Mouse (Mus musculus): ENCODE data around the gene Patl2.
"Not testable (repeated sequence)": the region's sequence is repeated elsewhere in the genome, so short reads cannot be mapped to it uniquely, and the experiment has no call there.

Patl2 gene

DNA sequence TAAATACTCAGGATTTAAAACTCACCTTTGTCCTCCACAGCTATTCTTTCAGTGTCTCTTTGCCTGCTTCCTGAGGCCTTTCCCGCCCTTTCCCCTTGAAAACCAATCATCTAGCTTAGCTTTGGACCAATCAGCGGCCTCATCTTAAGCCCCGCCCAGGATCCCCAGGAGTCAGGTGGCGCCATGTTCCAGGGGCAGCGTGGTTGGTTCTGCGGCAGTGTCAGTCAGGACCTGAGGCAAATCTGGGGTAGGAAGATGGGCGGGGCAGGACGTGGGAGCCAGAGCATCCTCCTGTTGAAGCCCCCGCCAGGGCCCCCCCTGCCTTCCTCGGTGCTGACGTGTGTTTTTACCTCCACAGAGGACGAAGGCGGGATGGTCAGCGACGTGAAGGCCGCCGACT lies at the start of gene Patl2, which contains the start of gene Terb2:
Gene Patl2 (minus strand): TSS at position 84 of the 400 bp plus-strand sequence.
Gene Terb2 (plus strand): TSS at position 167 of the 400 bp plus-strand sequence.
- no peak for DNase-seq

DNA sequence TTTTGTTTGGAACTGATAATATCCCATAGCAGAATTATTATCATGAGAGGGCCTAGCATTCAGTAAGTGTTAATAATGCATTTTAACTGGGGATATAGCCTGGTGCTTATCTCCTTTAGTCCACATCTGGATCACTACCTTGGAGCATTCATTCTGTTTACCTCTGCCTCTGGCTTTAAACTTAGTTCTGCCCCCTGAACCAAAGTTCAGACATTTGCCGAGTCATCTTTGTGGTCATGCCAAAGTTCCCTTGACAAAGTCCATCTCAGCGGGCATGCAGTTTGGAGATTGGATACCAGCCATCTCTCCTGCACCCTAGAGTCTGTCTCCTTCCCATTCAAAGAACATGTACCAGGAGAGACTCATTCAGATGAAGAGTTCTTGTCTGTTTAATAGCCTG lies 49.4 kb upstream of the Patl2 start:
- DNase-seq: peak; percentile 76

DNA sequence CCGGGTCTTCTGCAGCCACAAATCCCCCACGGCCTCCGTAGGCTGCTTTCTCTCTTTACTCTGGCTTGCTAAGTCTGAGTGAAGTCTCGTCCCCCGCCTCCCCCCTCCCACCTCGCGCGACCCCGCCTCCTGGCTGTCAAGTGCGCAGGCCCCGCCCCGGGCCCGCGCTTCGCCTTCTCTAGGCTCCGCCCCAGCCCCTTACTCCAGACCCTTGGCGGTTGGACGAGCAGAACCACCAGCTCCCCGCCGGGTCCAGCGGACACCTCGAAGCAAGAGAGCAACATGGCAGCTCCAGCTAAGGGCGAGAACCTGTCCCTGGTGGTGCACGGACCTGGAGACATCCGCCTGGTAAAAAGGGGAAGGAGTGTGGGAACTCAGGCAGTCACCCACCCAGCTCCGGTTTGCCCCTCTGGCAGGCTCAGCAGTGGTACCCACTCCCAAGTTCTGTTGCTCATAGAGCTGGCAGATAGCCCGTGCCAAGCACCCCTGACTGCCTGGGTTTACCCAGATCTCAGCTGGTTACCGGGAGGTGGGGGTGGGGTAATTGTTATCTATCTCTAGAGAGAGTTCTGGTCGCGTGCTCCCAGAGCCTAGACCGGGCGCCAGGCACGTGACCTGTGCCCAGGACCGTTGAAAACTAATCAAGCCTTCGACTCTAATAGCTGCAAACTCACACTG lies 48.8 kb upstream of the Patl2 start, which contains the start of gene Sord:
Gene Sord (plus strand): TSS at position 139 of the 678 bp plus-strand sequence.
- DNase-seq: peak; percentile 89

DNA sequence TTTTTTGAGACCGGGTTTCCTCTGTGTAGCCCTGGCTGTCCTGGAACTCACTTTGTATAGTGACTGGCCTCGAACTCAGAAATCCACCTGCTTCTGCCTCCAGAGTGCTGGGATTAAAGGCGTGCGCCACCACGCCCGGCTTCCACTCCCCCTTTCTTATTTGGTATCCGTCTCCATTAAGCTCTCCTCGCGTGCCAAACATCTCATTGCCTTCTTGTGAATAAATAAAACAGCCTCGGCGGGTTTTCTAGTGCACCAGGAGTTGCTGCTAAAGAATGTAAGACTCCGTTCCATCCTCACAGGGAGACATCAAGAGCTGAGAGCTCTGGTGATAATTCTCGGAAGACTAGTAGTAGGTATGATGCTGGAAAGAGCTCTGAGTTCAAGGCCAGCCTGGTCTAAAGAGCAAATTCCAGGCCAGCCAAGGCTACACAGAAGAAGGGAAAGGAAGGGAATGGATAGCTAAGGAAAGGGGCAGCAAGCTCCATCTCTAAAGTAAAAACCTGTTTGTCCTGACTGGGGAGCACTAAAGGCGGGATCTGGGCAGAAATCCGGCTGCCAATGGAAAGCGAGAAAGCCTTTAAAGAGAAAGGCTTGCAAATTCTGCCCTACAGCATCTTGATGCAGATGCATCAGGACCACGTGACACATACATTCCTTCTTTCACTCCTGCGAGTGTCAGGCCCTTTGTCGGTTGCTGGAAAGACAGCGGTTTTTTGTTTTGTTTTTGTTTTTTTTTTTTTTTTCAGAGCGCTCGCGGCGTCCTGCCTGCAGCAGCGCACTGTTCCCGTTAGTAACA lies 48.0 kb upstream of the Patl2 start:
- peak; percentile 54 for DNase-seq

DNA sequence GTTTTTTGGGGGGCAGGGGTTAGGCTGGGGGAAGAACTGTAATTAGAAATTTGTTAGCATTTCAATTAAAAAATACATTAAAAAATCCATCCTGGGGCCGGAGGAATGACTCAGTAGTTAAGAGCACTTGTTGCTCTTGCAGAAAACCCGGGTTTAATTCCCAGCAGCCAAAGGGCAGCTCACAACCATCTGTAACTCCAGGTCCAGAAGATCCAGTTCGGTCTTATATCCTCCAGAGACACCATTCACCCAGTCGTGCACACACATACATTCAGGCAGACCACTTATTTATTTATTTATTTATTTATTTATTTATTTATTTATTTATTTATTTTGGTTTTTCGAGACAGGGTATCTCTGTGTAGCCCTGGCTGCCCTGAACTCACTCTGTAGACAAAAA lies 47.4 kb upstream of the Patl2 start:
- DNase-seq: no peak

DNA sequence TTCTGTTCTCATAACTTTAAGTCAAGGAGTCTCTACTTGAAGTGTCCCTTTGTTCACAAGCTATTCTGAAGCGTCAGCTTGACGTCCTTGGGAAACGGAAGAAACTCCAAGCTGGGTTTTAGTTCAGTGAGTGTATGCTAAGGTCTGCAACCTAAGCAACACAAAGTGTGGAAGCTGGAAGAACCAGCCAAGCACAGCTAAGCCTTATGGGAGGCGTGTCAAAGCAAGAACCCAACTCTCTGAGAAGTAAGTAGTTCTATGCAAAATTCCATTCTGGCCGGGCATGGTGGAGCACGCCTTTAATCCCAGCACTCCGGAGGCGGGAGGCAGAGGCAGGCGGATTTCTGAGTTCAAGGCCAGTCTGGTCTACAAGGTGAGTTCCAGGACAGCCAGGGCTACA lies 45.6 kb upstream of the Patl2 start:
- no peak for DNase-seq

DNA sequence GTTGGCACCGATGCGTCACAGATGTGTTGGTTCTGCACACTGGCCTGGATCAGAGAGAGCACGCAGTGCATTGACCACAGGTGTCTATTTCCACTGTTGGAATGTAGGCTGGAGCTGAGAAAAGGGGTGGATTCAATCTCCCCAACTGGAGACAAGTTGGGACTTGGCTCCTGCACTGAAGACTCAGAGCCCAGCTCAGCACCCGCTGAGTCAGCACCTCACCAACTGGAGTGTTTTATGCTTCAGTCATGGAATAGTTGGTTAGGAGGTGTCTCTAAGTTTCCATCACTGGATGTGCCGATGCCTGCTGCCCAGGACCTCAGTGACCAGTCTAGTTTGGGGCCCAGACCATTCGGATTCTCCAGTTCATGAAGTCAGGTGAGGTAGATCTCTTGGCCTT lies 44.4 kb upstream of the Patl2 start:
- no peak for DNase-seq

DNA sequence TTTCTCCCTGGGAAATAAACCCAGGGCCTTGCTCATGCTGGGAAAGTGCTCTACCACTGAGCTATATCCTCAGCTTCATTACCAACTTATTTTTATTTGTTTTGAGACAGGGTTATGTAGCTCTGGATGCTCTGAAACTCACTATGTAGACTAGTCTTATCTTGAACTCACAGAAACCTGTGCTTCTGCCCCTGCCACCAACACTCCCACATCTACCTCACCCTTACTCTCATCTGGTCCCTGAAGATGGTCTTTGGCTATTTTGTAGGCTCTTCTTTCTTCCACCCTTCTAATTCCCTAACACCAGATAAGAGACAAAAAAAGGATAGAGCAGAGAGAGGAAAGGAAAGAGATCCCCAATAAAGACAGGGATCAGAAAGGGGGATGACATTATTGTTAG lies 37.7 kb upstream of the Patl2 start:
- no peak for DNase-seq

DNA sequence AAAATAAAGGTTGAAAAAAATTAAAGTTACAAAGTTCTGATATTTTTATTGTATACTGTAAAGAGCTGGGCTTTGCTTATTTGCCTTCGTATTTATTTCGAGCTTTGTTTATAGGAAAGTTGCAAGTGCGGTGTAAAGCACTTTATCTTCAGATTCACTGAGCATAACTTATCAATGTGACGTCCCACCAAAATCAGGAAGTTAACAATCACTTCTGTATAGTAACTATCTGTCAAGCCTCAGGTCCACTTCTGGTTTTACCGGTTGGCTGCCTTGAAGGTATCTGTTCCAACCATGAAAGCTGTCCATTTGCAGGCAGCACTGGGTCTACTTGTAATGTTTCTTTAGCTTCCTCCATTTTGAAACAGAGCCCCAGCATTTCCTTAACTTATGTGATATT lies 36.3 kb upstream of the Patl2 start:
- DNase-seq: no peak

DNA sequence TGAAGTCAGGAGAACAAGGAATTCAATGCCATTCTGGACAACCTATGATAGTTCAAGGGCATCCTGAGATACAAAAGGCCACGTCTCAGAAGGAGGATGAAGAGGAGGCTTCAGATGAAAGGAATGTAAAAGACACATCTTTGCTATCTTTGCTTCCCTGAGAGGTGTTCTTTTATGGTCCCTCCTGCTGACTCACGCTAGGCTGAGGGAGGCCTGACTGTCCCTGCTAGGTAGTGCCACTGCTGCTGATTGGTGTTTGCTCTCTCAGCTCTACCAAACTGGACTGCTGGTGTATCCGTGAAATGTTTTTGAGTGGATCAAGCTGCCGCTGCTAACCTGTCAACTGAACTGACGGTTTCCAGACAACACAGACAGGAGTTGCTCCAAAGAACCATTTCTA lies 35.8 kb upstream of the Patl2 start:
- no peak for DNase-seq

DNA sequence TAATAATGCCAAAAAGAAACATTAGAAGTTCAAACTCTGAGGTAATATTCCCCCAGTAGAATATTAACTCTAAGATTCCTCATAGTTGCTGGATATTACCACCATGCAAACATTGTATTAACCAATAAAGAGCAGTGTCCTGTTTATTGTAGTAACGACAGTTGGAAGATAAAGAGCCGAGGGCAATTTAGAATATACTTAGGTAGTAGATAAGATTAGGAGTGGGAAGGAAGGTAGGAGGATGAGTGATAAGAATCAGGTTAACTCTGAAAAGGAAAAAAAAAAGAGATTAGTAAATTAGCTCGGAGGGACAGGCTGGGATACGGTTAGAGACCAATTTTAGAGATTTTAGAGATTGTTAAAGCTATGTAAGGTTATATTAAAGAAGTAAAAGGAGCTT lies 35.4 kb upstream of the Patl2 start:
- no peak for DNase-seq

DNA sequence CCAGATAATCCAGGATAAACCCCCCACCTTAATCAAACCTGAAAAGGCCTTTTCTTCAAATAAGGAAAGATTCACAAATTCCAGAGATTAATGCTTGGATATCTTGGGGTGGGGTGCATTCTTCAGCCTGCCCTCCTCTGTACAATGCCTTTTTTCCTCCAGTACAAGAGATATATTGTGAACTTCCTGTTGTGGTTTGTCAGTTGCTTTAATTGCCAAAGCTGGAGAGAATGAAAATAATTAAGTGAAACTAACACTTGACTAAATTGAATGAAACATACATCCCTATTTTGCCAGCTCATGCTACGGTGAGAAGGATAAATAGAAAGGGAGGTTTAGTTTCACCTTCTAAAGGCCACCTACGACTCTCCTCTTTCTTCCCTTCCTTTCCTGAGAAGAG lies 32.2 kb upstream of the Patl2 start:
- DNase-seq: no peak

DNA sequence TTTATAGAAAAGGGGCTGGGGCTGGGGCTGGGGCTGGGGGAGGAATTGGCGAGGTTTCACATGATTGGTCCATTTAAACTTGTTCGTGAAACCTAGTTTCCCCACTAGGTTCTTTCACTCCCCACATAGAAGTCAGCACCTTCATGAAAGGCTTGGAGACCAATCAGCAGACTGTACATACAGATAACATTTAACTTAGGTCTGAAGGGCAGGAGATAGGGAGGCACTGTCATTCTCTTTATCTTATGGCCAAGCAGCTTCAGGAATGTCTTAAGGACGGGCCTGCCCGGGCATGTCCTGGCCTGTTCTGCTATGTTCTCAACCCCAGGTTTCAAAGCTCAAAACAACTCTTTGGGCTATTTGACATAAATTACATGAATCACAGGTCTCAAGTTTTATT lies 31.1 kb upstream of the Patl2 start:
- not testable (repeated sequence) for DNase-seq

DNA sequence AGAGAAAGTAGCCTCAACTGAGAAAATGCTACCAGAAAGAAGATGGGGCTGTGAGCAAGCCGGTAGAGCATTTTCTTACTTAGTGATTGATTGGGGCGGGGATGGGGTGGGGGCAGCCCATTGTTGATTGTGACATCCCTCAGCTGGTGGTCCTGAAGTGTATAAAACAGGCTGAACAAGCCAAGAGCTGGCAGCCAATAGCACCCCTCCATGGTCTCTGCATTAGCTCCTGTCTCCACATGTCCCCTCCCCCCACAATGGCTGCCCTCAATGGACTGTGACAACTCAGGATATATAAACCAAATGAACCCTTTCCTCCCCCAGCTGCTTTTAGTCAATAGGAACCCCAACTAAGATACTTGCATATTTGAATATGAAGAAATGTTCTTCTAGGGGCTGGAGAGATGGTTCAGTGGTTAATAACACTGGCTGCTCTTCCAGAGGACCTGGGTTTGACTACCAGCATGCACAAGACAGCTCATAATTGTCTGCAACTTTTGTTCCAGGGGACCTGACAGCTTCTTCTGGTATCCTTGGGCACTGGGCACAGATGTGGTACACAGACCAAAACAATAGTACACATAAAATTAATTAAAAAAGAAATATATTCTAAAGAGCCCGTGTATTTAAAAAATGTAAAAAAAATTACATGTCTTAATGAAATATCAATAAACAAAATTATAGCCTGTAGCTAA lies 24.7 kb upstream of the Patl2 start:
- no peak for DNase-seq

DNA sequence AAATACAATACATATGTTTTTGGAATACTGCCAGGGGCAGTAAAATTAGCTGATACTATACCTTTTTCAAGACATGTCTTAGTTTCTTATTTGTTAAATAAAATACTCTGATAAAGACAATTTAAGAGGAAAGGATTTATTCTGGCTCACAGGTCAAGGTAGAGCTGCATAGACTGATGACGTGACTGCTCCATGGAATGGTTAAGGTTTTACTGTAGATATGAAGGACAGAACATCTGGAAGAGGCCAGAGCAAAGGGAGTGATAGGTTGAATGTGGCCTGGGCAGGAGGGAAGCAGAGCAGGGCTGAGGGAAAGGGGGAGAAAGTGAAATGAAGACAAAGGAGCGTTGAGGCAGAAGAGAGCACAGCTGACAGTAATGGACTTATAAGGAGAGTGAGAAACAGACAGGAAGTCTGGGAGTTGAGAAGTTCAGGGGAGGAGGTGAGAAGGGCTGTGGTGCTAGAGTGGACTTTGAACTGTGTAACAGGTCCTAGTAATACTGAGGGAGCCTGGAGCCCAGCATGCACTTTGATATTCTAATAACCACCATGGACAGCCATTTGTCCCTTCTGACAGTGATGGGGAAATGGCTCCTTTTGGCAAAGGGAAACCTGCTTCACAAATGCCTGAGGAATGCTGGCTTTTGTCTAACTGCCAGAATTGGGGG lies 20.6 kb upstream of the Patl2 start:
- no peak for DNase-seq

DNA sequence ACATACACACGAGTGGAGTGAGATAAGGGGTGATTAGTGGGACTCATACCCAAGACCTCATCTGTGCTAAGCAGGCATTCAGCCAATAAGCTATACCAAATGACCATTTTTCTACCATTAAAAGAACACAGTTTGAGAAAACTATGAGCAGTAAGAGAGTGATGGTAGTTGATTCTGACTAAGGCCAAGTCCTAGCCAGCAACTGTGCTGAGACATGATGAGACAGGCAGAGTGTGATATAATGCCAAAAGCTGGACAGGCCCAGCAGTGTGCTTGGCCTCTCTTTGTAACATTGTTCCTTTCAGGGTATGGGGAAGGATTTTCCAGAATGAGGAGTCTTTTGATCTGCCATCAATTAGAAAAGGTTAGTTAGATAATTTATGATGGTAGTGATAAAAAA lies 15.5 kb upstream of the Patl2 start:
- DNase-seq: no peak

DNA sequence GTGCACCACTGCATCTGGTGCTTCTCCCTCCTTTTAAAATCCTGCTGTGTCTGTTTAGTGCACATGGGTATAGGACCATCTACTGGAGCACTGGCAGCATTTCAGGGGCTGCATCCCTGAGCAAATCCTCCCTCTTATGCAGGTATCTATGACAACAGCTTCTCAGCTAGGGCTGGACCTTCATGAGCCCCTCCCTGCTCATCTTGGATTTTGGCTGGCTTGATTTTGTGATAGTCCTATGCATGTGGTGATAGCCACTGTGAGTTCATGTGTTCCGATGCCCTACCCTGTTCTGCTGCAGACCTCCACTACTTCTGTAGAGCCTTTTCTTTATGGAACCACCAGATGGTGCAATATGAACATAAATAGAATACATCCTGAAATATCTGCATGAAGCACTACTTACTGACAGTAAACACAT lies 8.5 kb upstream of the Patl2 start:
- DNase-seq: peak; percentile 23

DNA sequence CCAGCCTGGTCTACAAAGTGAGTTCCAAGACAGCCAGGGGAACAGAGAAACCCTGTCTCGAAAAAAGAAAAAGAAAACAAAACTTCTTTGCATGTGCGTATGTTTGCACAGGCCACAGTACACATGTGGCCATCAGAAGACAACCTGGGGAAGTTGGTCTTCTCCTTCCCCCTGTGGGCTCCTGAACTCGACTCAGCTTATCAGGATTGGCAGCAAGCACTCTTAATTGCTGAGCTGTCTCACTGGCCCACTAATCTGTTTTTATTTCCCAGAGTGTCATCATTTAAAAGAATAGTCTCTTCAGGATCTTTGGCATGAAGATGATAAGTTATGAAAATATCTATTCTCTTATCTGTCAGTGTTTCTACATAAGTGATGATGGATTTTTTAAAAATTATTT lies 5.9 kb upstream of the Patl2 start:
- DNase-seq: no peak

DNA sequence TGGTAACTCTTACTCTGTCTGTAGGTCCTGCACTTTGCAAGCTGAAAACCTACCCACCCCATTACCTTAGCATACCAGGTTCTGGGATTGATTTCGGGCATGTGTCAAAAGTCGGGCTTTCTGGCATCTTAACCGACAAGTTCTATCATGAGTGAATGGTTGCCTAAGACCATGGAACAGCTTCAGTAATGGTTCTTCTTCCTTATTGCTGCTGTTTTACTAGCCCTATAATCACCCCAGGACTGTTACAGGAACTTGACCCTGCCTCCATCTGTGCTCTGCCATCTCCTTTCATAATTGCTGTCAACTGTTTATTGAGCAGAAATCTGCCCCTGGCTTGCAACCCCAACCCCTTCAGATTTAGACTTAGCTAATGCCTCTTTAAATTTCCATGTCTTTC lies 762 bp upstream of the Patl2 start:
- DNase-seq: no peak

DNA sequence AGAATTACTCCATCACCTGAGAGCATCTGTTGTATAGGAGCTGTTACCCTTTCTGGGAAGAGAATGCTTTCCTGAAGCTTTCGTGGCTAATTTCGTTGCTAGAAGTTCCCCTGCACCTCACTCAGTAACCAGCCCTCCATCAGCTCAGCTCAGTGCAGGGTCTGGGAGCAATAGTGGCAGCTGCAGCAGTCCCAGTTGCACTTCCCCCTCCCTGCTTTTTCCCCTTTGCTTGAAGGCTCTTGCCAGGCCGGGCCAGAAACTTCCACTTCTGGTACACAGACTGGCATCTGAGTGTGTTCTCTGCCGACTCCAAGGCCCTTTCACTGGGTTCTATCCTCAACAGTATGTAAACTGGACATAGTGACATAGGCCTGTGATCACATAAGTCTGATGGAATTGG lies 903 bp downstream of the Patl2 start:
- DNase-seq: no peak

DNA sequence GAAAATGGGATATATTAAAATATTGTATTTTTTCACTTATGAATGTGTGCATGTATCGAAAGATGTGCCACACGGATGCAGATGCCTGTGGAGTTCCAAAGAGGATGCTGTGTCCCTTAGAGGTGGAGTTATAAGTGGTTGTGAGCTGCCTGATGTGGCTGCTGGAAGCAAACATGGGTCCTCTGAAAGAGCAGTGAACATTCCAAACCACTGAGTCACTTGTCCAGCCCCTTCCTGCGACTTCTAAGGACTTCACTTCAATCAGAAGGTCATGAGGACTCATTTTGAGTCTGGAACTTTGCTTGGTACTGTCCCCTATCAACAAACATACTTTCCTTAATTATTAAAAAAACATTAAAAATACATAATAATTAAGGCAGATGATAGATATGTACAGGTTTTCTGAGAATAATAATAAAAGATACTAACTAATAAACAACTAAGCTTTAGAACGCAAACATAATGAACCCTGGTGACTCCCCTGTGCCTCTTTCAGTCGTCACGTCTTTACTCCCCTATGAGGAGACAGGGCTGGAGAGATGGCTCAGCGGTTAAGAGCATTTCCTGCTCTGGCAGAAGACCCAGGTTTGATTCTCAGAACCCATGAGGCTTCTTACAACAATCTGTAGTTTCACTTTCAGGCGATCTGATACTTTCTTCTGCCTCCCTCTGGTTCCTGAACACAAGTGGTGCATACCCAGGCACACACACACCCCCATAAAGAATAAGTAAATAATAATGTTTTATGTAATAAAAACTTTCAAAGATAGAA lies 5.8 kb downstream of the Patl2 start:
- DNase-seq: no peak

DNA sequence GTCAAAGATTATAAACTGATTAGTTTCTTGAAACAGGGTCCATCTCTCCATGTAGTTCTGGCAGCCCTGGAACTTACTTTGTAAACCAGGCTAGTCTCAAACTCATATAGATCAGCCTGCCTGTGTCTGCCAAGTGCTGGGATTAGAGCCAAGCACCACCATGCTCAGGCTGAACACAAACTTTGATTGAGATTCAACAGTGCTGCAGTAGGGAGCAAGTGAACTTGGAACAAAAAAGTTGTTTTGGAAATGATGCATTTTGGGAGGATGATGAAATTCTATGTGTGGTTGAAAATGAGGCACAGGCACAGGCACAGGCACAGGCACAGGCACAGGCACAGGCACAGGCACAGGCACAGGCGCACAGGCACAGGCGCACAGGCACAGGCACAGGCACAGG lies 13.8 kb downstream of the Patl2 start:
- no peak for DNase-seq
